Mouse (Mus musculus): ENCODE results near the gene Gm21900. TPM values are rescaled to one million over a fixed set of nuclear protein-coding genes. Genes with fewer than 3 reads are reported as not detected.

Gm21900 gene
- polyA plus RNA-seq (2012; rRNA removed): not detected in 2 replicates

GRCm38 (mm10) chrY:10616061-10616460, at the start of gene Gm21900:
TSS of gene Gm21900 (plus strand) at chrY:10616361.

Other genes starting within 250 kb of the Gm21900 start
- not detected in 2 replicates for gene Gm28510, start 203.6 kb upstream of the Gm21900 start, polyA plus RNA-seq (2012; rRNA removed)
- gene Gm20737, start 80.3 kb upstream of the Gm21900 start, polyA plus RNA-seq (2012; rRNA removed): not detected in 2 replicates
- not detected in 2 replicates for gene Gm21775, start 62.9 kb upstream of the Gm21900 start, polyA plus RNA-seq (2012; rRNA removed)
- gene Gm20777, start 136.1 kb downstream of the Gm21900 start, polyA plus RNA-seq (2012; rRNA removed): not detected in 2 replicates

Data from stomach, adult 2 months (tissue).